Mouse (Mus musculus): Measurements from ENCODE around the gene Abcg4. TPM values are rescaled to one million over a fixed set of nuclear protein-coding genes. Genes with fewer than 3 reads are reported as not detected.

The Abcg4 gene
- polyA plus RNA-seq, 1 experiment from 2014 or later: 2.8 TPM

DNA sequence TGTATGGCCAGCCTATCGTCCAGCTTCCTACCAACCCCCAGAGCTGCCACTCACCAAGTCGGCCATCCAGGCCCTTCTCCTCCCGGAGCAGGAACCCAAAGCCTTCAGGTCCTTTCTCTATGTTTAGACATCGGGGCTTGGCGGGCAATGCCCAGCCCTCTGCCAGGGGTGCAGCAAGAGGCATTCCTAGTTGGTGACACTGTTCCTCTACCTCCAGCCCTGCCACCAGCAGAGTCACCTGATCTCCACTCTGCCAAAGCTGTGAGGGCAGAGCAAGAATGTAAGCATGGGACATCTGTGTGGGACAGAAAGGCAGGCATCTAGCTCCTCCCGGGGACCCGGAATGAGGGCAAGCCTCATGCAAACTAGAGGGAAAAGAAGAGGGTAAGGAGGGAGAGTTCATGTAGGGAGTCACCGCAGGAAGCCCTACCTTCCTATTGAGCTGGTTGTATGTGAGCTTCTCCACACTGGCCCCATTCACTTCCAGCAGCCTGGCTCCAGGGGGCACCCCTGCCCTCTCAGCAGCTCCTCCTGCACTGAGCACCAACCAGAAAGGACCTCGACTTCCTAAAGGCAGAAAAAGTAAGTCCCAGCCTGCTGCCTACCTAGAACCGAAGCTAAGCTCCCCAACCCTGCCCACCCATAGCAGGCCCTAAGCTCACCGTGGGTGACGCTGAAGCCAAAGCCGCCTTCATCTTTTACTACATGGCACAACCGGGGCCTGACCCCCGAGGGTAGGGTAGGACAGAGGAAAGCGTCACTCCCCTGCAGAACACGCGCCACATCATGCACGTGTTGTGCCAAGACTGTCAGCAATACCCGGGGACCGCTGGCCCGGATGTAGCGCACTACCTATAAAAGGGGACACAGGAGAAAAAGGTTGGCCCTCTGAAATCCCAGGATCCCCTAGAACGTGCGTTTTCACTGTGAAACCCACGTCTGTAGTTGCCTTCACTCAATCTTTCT lies 39.0 kb downstream of the Abcg4 start:
- peak overlapping the region; percentile 33 for H3K9ac ChIP-seq (replicated peaks; ENCODE audit: low read length)
- H3K4me2 ChIP-seq (replicated peaks; ENCODE audit: low read depth, low read length): peak overlapping the region; percentile 46
- peak; percentile 66 for ATAC-seq (ENCODE audit: low FRiP score, low TSS enrichment)
- no peak overlapping the region for H3K4me3 ChIP-seq (ENCODE audit: low read length)
- H3K27me3 ChIP-seq (ENCODE audit: insufficient read depth, low read length): no peaks in the 10 kb centered on the region
- no peak overlapping the region for H3K27ac ChIP-seq (ENCODE audit: low read length)
- no peaks in the 10 kb centered on the region for H3K36me3 ChIP-seq (ENCODE audit: insufficient read depth, low read length)
- H3K9me3 ChIP-seq (ENCODE audit: low read length): no peaks in the 10 kb centered on the region
- WGBS: 52% methylated on average over 26 of the region's 26 CpGs
- peaks cover 22% of the 10 kb centered on the region for H3K4me1 ChIP-seq (ENCODE audit: insufficient read depth, low read length)

DNA sequence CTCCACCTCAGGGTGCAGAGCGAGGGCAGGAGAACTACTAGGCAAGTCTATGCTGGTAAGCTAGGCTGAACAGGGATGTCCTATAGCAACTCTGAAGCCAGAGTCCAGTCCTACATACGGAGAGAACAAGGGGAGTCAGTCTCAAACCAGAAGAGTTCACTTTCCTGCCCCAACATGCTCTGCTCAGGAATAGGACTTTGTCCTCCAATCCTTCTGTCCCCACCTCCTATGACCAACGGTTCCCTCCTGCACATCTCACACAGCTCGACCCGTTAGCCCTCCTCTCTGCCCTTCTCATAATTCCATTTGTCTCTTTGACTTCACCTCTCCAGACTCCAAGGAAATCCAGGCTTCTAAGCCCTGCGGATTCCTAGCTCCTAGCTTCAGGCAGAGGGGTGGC lies 40.5 kb downstream of the Abcg4 start:
- H3K27ac ChIP-seq (ENCODE audit: low read length): no peak overlapping the region
- H3K4me1 ChIP-seq (ENCODE audit: insufficient read depth, low read length): peaks cover 19% of the 10 kb centered on the region
- H3K4me3 ChIP-seq (ENCODE audit: low read length): no peak overlapping the region
- no peak for ATAC-seq (ENCODE audit: low FRiP score, low TSS enrichment)
- no peak overlapping the region for H3K4me2 ChIP-seq (replicated peaks; ENCODE audit: low read depth, low read length)
- no peaks in the 10 kb centered on the region for H3K27me3 ChIP-seq (ENCODE audit: insufficient read depth, low read length)
- no peaks in the 10 kb centered on the region for H3K9me3 ChIP-seq (ENCODE audit: low read length)
- H3K9ac ChIP-seq (replicated peaks; ENCODE audit: low read length): no peak overlapping the region
- H3K36me3 ChIP-seq (ENCODE audit: insufficient read depth, low read length): no peaks in the 10 kb centered on the region
- WGBS: 75% methylated on average over 6 of the region's 6 CpGs

DNA sequence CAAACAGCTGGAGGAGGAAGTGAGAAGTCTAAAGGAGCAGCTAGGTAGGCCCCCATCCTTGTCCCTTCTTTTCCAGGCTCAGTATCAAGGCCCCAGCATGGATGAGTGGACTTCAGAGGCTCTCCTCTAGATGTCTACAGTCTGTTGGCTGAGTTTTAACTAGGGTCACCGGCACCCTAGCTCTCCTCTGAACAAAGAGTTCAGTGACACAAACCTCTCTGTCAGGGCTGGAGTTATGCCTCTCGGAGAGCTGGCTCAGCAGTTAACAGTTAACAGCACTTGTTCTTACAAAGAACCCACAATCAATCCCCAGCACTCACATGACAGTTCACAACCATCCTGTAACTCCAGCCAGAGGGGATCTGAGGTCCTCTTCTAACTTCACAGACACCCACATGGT lies 44.8 kb downstream of the Abcg4 start:
- WGBS: 45% methylated on average over 2 of the region's 2 CpGs
- Histone ChIP-seq H3K4me3 (ENCODE audit: low read length) (no peak overlapping the region), H3K4me1 (ENCODE audit: insufficient read depth, low read length) (peaks cover 3% of the 10 kb centered on the region; the same call in 1 of the 2 replicates), H3K27ac (ENCODE audit: low read length) (no peak overlapping the region), H3K27me3 (ENCODE audit: insufficient read depth, low read length) (no peaks in the 10 kb centered on the region), H3K36me3 (ENCODE audit: insufficient read depth, low read length) (no peaks in the 10 kb centered on the region), H3K9me3 (ENCODE audit: low read length) (no peaks in the 10 kb centered on the region), H3K4me2 (replicated peaks; ENCODE audit: low read depth, low read length) (no peak overlapping the region), H3K9ac (replicated peaks; ENCODE audit: low read length) (no peak overlapping the region)
- no peak for ATAC-seq (ENCODE audit: low FRiP score, low TSS enrichment)

DNA sequence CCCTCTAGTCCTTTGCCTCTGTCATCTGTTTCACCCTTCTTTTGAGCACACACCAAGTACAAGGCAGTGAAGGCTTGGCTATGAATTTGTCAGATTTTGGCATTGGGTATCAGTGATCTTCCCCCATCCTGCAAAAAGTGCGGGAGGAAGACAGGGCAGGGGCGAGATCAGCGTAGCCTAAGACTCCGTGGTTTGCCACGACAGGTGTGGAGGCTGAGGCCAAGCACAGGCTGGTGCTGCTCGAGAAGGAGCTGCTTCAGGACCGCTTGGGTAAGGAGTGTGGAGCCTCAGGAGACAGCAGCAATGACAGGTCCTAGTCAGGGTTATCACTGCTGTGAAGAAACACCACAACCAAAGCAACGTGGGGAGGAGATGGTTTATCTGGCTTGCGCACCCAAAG lies 47.0 kb downstream of the Abcg4 start:
- WGBS: 75% methylated on average over 9 of the region's 9 CpGs
- no peak for ATAC-seq (ENCODE audit: low FRiP score, low TSS enrichment)

DNA sequence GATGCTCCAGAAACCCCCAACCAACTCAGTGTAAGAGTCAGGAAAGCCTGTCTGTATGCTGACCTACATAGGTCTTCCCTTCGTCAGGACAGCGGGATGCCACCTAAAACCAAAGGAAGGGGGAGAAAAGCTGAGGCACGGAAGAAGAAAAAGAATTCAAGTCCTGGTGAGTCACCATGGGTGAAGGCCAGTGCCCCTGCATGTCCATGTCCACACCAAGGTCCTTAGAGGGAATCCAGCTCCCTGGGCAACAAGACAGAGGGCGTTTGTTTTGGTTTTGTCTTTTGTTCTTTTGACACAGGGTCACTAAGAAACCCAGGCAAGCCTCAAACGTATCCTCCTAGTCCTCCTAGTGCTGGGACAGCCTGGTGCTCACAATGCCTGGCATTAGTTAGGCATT lies 47.5 kb downstream of the Abcg4 start:
- H3K9me3 ChIP-seq (ENCODE audit: low read length): no peaks in the 10 kb centered on the region
- H3K36me3 ChIP-seq (ENCODE audit: insufficient read depth, low read length): no peaks in the 10 kb centered on the region
- no peak for ATAC-seq (ENCODE audit: low FRiP score, low TSS enrichment)
- no peak overlapping the region for H3K27ac ChIP-seq (ENCODE audit: low read length)
- H3K4me3 ChIP-seq (ENCODE audit: low read length): no peak overlapping the region
- H3K4me2 ChIP-seq (replicated peaks; ENCODE audit: low read depth, low read length): no peak overlapping the region
- WGBS: 64% methylated on average over 5 of the region's 5 CpGs
- H3K9ac ChIP-seq (replicated peaks; ENCODE audit: low read length): no peak overlapping the region
- peaks cover 8% of the 10 kb centered on the region; the same call in 1 of the 2 replicates for H3K4me1 ChIP-seq (ENCODE audit: insufficient read depth, low read length)
- no peaks in the 10 kb centered on the region for H3K27me3 ChIP-seq (ENCODE audit: insufficient read depth, low read length)

More for the DNA sequence above, 47.0 kb downstream of the Abcg4 start:
- Histone ChIP-seq H3K27me3 (ENCODE audit: insufficient read depth, low read length) (no peaks in the 10 kb centered on the region), H3K4me1 (ENCODE audit: insufficient read depth, low read length) (peaks cover 6% of the 10 kb centered on the region; the same call in 1 of the 2 replicates), H3K4me3 (ENCODE audit: low read length) (no peak overlapping the region), H3K9ac (replicated peaks; ENCODE audit: low read length) (no peak overlapping the region), H3K27ac (ENCODE audit: low read length) (no peak overlapping the region), H3K36me3 (ENCODE audit: insufficient read depth, low read length) (no peaks in the 10 kb centered on the region), H3K9me3 (ENCODE audit: low read length) (no peaks in the 10 kb centered on the region), H3K4me2 (replicated peaks; ENCODE audit: low read depth, low read length) (no peak overlapping the region)

DNA sequence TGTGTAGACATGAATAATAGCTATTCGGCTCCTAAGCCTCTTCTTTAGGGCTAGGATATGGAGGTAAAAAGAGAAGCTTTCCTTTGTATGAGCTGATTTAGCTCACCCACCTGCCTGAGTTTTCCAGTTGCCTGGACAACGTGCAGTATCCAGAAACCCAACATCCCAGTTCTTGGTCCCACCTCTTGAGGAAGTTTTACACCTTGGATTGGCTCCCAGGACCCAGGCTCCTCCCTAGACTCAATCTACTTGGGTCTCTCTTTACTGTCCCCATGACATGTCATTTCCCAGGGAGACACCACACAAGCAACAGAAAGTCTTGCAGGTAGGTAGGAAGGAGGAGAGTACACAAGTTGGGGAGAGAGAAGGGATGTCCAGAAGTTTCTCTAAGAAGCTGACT lies 48.0 kb downstream of the Abcg4 start, which contains the start of gene Ccdc153:
Ccdc153 (plus strand) TSS at position 278 of the 400 bp plus-strand sequence.
- Histone ChIP-seq H3K4me2 (replicated peaks; ENCODE audit: low read depth, low read length) (no peak within 1 kb of the TSS), H3K4me3 (ENCODE audit: low read length) (no peak within 1 kb of the TSS), H3K36me3 (ENCODE audit: insufficient read depth, low read length) (no peaks in the 10 kb centered on the region), H3K9me3 (ENCODE audit: low read length) (no peaks in the 10 kb centered on the region), H3K27me3 (ENCODE audit: insufficient read depth, low read length) (no peaks in the 10 kb centered on the region), H3K4me1 (ENCODE audit: insufficient read depth, low read length) (peaks cover 8% of the 10 kb centered on the region; the same call in 1 of the 2 replicates), H3K9ac (replicated peaks; ENCODE audit: low read length) (no peak within 1 kb of the TSS), H3K27ac (ENCODE audit: low read length) (no peak within 1 kb of the TSS)
- 52% methylated on average over 2 of the region's 2 CpGs for WGBS
- ATAC-seq (ENCODE audit: low FRiP score, low TSS enrichment): no peak

DNA sequence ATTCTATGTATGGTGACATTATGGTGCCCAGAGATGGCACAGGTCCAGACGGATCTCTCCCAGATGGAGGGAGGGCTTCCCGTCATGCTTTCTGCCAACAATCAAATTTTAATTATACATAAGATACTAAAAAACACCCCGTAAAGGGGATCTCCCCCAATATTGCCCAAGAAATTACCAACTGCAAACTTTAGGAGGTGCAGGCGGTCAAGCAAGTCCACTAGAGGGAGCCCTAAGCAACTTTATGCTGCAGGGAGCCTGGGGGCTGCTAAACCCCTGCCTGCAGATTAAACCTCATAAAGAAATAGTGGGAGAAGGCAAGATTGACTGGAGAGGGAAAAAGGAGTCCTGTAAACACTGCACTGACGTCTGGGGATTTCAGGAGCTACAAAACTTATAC lies 49.0 kb downstream of the Abcg4 start:
- ATAC-seq (ENCODE audit: low FRiP score, low TSS enrichment): no peak
- Histone ChIP-seq H3K4me3 (ENCODE audit: low read length) (no peak overlapping the region), H3K9me3 (ENCODE audit: low read length) (no peaks in the 10 kb centered on the region), H3K27ac (ENCODE audit: low read length) (no peak overlapping the region), H3K27me3 (ENCODE audit: insufficient read depth, low read length) (no peaks in the 10 kb centered on the region), H3K4me1 (ENCODE audit: insufficient read depth, low read length) (peaks cover 11% of the 10 kb centered on the region; the same call in 1 of the 2 replicates), H3K36me3 (ENCODE audit: insufficient read depth, low read length) (no peaks in the 10 kb centered on the region), H3K9ac (replicated peaks; ENCODE audit: low read length) (no peak overlapping the region), H3K4me2 (replicated peaks; ENCODE audit: low read depth, low read length) (no peak overlapping the region)
- WGBS: 7% methylated on average over 5 of the region's 5 CpGs

DNA sequence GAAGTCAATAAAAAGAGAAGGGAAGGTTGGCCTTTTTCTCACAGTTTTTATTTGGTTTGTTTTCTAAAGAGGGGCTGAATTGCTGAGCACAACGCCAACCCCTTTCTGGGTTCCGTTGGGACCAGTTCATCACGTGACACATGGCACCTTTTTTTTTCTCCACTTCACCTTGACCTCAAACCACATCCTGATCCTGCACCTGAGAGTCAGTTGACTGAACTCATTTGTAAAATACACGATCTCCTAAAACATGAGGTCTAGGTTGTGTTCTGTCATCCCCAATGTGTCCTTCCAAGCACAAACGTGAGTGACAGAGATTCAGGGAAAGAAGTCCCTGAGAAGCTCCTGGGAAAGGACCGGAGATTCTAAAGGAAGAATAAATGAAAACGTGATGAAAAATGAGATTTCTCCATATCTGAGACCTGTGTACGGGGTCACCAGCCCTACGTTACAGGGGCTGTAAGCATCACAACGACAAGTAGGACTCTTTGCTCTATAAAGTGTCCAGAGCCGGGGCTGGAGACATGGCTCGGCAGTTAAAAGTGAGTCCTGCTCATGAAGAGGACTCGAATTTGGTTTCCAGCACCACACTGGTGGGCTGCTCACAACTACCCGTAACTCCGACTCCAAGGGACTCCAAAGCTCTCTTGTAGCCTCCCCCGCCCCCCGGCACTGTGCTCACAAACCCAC lies 49.8 kb downstream of the Abcg4 start:
- Histone ChIP-seq H3K9ac (replicated peaks; ENCODE audit: low read length) (no peak overlapping the region), H3K4me3 (ENCODE audit: low read length) (no peak overlapping the region), H3K9me3 (ENCODE audit: low read length) (no peaks in the 10 kb centered on the region), H3K4me1 (ENCODE audit: insufficient read depth, low read length) (peaks cover 13% of the 10 kb centered on the region; the same call in 1 of the 2 replicates), H3K27ac (ENCODE audit: low read length) (no peak overlapping the region), H3K36me3 (ENCODE audit: insufficient read depth, low read length) (no peaks in the 10 kb centered on the region), H3K4me2 (replicated peaks; ENCODE audit: low read depth, low read length) (no peak overlapping the region), H3K27me3 (ENCODE audit: insufficient read depth, low read length) (no peaks in the 10 kb centered on the region)
- WGBS: 80% methylated on average over 17 of the region's 17 CpGs
- ATAC-seq (ENCODE audit: low FRiP score, low TSS enrichment): no peak

DNA sequence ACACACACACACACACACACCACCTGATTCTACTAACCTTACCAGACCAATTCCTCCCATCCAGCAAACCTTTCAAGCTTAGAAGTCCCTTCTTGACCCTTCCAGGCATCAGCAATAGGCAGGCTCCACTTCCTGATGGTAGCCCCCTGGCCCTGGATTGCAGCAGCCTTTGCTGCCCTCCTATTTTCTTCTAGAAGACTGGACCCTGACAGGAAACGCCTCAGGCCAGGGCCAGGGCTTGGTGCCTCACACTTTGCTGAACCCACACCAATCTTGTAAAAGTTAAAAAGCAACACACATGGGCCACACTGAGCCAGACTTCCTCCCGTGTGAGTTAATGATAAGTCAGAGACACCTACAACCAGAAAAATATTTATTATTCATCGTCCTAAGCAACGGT lies 51.3 kb downstream of the Abcg4 start:
- no peaks in the 10 kb centered on the region for H3K36me3 ChIP-seq (ENCODE audit: insufficient read depth, low read length)
- no peak overlapping the region for H3K9ac ChIP-seq (replicated peaks; ENCODE audit: low read length)
- H3K4me1 ChIP-seq (ENCODE audit: insufficient read depth, low read length): peaks cover 20% of the 10 kb centered on the region
- H3K27me3 ChIP-seq (ENCODE audit: insufficient read depth, low read length): no peaks in the 10 kb centered on the region
- WGBS: 42% methylated on average over 4 of the region's 4 CpGs
- no peak for ATAC-seq (ENCODE audit: low FRiP score, low TSS enrichment)
- H3K27ac ChIP-seq (ENCODE audit: low read length): peak overlapping the region; percentile 77; the same call in 1 of the 2 replicates
- H3K9me3 ChIP-seq (ENCODE audit: low read length): no peaks in the 10 kb centered on the region
- H3K4me2 ChIP-seq (replicated peaks; ENCODE audit: low read depth, low read length): no peak overlapping the region
- no peak overlapping the region for H3K4me3 ChIP-seq (ENCODE audit: low read length)
